Mouse (Mus musculus): ENCODE results near the gene Gtf3c6.
A peak's percentile ranks its signal among the peaks of the same experiment; 100 is the strongest.

The Gtf3c6 gene

GRCm38 (mm10) chr10:40257414-40258255 lies at the start of gene Gtf3c6:
Gene Gtf3c6, minus strand, starts transcription at chr10:40258108.
- peak; percentile 88 for DNase-seq (ENCODE audit: extremely low read depth, insufficient read length, low spot score)

DNA sequence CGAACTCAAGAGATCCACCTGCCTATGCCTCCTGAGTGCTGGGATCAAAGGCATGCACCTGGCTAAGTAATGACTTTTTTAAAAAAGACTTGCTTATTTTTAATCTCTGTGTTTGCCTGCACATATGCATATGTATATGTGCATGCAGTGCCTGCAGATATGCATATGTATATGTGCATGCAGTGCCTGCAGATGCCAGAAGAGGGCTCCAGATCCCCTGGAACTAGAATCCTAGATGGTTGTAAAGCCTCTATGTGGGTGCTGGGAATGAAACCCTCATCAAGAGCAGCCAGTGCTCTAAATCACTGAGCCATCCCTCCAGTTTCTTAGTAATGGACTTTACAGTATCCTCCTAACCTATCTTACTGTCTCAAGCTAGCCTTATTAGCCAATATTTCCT lies 48.1 kb upstream of the Gtf3c6 start:
- DNase-seq (ENCODE audit: extremely low read depth, insufficient read length, low spot score) = no peak

DNA sequence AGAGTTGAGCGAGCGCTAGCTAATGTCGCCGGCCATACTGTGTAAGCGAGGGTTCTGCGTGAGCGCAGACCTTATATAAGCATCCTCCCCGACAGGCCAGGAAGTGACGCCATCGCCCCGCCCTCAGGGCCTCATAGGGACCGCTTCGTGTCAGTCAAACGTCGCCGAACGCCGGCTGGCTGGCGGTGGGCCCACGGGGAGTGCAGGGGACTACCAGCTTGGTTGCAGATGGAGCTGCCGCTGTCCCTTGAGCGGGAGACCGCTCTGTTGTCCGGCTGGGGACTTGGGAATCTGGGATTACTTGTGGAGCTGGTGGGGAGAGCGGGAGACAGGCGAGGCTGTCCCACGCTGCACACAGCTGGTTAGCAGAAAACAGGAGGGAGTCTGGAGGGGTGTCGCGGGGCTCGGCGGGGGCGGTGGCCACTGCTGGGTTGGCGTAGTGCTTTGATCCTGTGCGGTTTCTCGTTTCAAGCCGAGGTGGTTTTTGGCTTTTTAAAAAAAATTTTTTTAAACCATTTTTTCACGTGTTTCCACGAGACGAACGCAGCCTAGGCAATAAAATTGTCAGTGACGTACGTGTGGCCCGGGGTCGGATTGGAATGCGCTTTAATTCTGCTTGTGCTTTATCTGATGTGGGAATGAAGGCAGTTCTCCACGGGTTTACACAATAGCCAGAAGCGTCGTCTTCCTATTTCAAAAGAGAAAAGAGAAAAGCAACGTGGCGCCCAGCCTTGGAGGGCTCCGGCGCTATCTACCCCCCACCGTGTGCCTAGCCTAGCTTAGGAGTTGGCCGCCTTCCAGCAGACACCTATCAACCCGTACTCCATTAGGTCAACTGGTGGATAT lies 44.5 kb upstream of the Gtf3c6 start, which contains the start of gene Amd1:
Amd1 (minus strand) TSS at position 47 of the 846 bp plus-strand sequence.
- DNase-seq (ENCODE audit: extremely low read depth, insufficient read length, low spot score) = peak; percentile 98

DNA sequence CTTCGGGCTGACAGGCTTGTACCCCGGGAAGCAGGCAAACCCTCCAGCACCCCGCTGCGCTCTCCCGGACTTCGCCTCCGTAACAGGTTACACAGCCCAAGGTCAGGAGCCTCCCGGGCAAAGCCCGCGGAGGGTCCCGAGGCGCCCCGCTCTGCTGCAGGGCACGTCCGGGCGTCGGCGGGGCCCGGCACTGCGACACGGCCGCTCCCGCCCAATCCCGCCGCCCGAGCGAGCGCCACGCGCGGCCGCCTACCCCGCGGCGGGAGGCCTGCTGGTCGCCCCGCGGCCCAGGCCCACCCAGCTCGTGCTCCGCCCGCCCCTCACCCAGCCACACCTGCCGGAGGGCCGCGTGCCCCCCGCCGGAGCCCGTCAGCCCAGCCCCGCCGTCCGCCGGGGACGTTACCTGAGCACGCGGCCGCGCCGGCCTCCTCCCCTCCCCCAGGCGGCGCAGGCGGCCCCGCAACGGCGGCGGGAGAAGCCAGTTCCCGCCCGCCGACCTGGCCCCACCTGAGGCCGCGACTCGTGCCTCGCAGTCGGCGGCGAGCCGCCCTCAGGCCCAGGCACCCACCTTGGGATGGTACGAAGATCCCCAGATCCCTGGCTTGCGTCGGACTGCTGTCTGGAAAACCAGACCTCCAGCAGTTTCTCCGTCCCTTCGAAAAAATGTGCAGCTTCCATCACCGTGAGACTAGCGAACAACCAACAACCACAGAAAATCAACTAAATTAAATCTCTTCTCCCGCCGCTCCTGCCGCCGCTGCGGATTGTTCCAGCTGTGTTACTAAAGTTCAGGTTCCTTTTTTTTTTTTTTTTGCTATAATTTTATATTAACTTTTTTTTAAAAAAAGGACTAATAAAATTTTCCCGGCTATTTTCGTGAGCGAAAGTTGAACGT lies 43.5 kb upstream of the Gtf3c6 start:
- DNase-seq (ENCODE audit: extremely low read depth, insufficient read length, low spot score) = peak; percentile 68

- peak; percentile 89 for DNase-seq (ENCODE audit: extremely low read depth, insufficient read length, low spot score)
These were observed 42.8 kb upstream of the Gtf3c6 start for GRCm38 (mm10) chr10:40300648-40301171.

DNA sequence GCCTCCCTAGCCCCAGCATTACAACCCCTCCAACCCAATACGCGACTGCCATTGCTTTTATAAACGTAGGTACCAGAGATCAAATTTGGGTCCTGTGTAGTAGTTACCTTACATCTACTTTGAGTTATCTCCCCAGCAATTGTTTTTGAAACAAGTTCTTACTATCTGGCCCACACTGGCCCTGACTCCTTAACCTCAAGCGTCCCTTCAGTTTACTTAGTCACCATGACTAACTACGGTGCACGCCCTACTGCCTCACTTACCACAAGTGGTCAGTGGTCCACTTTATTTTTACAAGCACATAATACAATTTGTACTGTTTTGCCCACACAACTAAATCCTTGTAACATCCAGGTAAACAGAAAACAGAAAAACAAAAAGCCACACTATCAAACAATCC lies 34.7 kb upstream of the Gtf3c6 start:
- DNase-seq (ENCODE audit: extremely low read depth, insufficient read length, low spot score) = no peak

DNA sequence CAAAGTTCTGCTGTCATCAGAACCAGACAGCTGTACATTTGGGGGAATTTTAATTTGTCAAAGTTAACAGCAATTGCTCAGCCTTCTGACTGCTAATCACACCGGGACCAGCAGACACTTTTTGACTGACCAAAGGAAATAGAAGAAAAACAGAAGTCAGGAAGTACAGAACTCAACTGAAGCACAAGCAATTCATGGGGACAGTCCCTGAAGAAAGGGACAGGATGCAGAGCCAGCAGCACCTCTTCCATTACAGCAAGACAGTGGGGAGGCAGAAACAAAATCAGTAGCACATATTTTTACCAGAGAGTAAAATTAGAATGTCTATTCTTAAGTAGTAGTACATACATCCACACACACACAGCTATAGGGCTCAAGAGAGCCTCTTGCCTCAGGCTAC lies 28.9 kb upstream of the Gtf3c6 start:
- DNase-seq (ENCODE audit: extremely low read depth, insufficient read length, low spot score) = no peak

- DNase-seq (ENCODE audit: extremely low read depth, insufficient read length, low spot score) = no peak
These were observed 27.7 kb upstream of the Gtf3c6 start for GRCm38 (mm10) chr10:40285571-40285970.

DNA sequence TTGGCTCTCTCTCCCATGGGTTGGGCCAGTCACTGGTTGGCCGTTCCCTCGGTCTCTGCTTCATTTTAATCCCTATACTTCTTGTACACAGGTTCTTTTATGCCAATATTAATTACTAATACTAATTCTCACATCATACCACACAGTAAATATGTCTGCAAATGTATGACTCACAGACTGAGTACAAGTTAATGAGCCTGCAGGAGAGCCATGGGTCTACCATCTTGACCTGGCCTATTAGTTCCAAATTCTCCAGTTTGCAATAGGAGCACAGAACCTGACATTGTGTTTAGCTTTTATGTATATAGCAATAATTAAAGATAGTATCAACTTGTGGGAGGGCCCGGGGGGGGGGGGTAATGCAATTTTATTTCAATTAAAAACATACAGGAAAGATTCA lies 27.1 kb upstream of the Gtf3c6 start:
- DNase-seq (ENCODE audit: extremely low read depth, insufficient read length, low spot score) = no peak

DNA sequence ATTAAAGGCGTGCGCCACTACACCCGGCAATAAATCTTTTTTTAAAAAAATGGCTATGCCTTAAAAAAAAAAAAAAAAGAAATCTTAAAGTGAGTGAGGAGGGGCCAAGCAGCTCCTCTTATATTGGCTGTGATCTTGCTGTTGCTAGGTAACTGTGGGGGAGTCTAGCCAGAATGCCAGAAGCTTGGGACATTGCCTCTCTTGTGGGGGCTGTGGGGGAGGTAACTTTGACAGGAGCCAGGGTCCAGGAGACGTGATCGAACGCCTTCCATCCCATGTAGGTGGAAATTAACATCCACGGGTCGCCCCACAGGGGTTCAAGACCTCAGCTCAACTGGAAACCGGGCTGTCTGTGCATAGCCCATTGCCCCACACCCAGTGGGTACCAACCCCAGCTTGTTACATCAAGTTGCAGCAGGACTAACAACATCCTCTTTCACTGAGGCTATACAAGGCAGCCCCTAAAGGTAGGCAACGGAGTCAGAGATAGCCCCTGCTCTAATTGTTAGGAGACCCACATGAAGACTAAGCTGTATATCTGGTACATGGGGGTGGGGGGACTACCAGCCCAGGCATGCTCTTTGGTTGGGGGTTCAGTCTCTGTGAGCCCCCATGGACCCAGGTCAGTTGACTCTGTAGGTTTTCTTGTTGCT lies 26.4 kb upstream of the Gtf3c6 start:
- no peak for DNase-seq (ENCODE audit: extremely low read depth, insufficient read length, low spot score)

DNA sequence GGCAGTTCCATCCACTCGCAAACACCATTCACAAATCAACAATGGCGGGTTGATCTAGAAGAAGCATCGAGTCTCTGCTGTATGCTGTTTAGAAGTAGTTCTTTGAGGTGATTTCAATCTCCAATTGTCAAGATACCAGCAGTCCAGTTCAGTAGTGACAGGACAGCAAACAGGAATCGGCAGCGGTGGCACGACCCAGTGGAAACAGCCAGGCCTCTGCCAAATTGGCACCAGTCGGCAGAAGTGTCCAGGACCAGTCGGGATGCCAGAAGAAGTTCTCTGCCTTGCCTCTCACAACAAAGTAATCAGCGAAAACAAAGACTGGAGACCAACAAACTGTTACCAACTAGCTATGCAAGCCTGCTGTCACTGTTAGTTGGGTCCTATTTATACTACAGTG lies 25.7 kb upstream of the Gtf3c6 start:
- DNase-seq (ENCODE audit: extremely low read depth, insufficient read length, low spot score) = no peak

DNA sequence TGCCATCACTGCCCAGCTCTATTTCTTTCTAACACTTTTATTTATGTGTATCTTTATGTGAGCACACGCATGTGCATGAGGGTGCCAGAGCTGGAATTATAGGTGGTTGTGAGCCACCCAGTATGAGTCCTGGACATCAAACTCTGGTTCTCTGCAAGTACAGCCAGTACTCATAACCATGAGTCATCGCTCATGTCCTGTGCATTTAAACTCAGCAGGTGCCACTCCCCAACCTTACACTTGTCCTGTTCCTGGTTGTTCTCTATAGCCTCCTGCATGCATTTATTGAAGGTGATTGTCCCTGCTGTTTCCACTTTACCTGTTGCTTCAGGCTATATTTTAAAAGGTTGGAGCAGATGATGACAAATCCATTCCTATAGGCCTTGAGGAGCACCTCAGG lies 23.7 kb upstream of the Gtf3c6 start:
- DNase-seq (ENCODE audit: extremely low read depth, insufficient read length, low spot score) = no peak

- no peak for DNase-seq (ENCODE audit: extremely low read depth, insufficient read length, low spot score)
These were observed 20.4 kb upstream of the Gtf3c6 start for GRCm38 (mm10) chr10:40278317-40278716.

DNA sequence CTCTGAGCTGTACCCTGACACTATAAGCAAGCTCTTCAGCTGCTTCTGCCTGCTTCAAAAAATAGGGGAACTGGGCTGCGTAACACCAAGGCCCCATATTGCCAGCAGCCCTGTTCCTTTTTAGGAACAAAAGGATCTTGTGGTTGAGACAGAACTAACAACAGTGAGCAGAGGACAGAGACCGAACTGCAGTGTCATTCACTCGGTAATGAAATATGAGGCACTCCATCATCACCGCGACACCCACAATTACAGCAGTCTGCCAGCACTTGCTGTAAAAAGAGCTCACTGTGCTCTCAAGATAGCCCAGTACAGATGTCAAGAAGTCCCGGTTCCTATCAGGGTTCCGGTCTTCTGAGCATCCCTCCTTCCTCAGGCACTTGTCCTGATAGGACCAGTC lies 18.1 kb upstream of the Gtf3c6 start:
- DNase-seq (ENCODE audit: extremely low read depth, insufficient read length, low spot score) = no peak

- no peak for DNase-seq (ENCODE audit: extremely low read depth, insufficient read length, low spot score)
These were observed 16.0 kb upstream of the Gtf3c6 start for GRCm38 (mm10) chr10:40273938-40274337.

- no peak for DNase-seq (ENCODE audit: extremely low read depth, insufficient read length, low spot score)
These were observed 13.3 kb upstream of the Gtf3c6 start for GRCm38 (mm10) chr10:40271216-40271615.

- DNase-seq (ENCODE audit: extremely low read depth, insufficient read length, low spot score) = no peak
These were observed 7.0 kb upstream of the Gtf3c6 start for GRCm38 (mm10) chr10:40264920-40265319.

DNA sequence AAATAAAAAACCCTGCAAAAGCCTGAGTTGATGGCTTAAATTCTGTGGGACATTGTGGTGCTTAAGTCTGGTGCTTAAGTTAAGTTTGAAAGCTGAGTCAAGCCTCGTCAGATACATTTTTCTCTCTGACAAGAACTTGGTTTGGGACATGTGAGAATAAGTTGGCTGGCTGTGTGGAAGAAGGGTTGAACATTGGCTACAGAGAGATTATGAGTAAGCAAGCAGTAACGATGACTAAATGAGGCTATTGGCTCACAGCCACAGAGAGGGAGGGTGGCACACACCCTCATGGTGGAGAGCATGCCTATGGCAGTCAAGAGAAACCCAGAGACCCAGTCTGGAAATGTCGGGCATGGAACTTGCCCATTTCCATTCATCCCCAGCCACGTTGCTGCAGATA lies 5.8 kb upstream of the Gtf3c6 start:
- peak; percentile 68 for DNase-seq (ENCODE audit: extremely low read depth, insufficient read length, low spot score)

- DNase-seq (ENCODE audit: extremely low read depth, insufficient read length, low spot score) = peak; percentile 48
These were observed 4.3 kb upstream of the Gtf3c6 start for GRCm38 (mm10) chr10:40262200-40262599.

- no peak for DNase-seq (ENCODE audit: extremely low read depth, insufficient read length, low spot score)
These were observed 2.4 kb upstream of the Gtf3c6 start for GRCm38 (mm10) chr10:40260305-40260704.

Measured in 3134 (cell line).